In the genomic region with DNA sequence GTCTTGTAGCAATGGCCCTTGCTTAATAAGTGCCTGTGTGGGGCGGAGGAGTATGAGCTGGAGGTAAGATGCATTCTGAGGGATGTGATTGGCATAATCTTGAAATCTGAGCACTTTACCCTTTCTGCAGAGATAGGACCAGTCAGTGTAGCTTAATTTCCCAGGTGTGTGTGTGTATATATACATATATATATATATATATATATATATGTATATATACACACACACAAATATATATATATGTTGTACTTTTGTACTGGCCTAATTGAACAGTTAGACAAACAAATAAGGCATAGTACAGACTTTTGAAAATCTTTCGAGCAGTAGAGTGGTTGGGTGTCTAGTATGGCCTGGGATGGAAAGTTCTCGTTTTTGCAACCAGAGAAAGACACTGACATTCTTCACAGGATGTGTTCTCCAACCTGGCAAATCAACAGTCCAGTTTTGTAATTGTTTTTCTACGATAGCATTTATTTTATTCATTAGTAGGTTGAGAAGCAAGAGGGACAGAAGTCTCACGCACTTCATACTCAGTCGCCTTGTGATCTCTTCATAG, we compare ENCODE assay signal across 10 mouse cellular contexts. TPM values are rescaled to one million over a fixed set of nuclear protein-coding genes. Genes with fewer than 3 reads are reported as not detected.
DNase-seq lines count a peak whose midpoint lies in the region; ATAC-seq and TF ChIP-seq lines count a peak whose summit lies in the region.
"Had no signal": no experiment of that assay in that cellular context is flagged by ENCODE, and none has a peak within 500 bp of the region (broad histone marks: within the 10 kb centered on the region; RNA-seq: fewer than 3 reads in every experiment).

No protein-coding gene starts in this region.

- no peaks in the 10 kb centered on the region for H3K27me3 ChIP-seq in heart, postnatal 0 days (ENCODE audit: control insufficient read depth, insufficient read depth, low read length)
- no peaks in the 10 kb centered on the region; the same call in 1 of the 2 replicates for H3K27me3 ChIP-seq in hindbrain, embryonic 12.5 days
- H3K27me3 ChIP-seq in midbrain, embryonic 11.5 days (ENCODE audit: control insufficient read depth, insufficient read depth, low read length) = no peaks in the 10 kb centered on the region

- 62% methylated on average over 6 of the region's 6 CpGs for WGBS in heart, postnatal 0 days
- 54% methylated on average over 6 of the region's 6 CpGs for WGBS in hindbrain, embryonic 12.5 days
- 59% methylated on average over 6 of the region's 6 CpGs for WGBS in midbrain, embryonic 11.5 days

- peak overlapping the region; percentile 46; the same call in 1 of the 2 replicates for H3K9ac ChIP-seq in heart, postnatal 0 days (replicated peaks; ENCODE audit: low read depth, low read length)
- H3K9ac ChIP-seq in hindbrain, embryonic 12.5 days = peak overlapping the region; percentile 77
- peak overlapping the region; percentile 73 for H3K9ac ChIP-seq in midbrain, embryonic 11.5 days (ENCODE audit: low read length)

- H3K4me2 ChIP-seq in heart, postnatal 0 days (ENCODE audit: low read depth, low read length) = peak overlapping the region; percentile 97
- peak overlapping the region; percentile 93 for H3K4me2 ChIP-seq in hindbrain, embryonic 12.5 days (replicated peaks)
- peak overlapping the region; percentile 93 for H3K4me2 ChIP-seq in midbrain, embryonic 11.5 days

- no peaks in the 10 kb centered on the region for H3K9me3 ChIP-seq in heart, postnatal 0 days (replicated peaks; ENCODE audit: control insufficient read depth, low read length)
- no peaks in the 10 kb centered on the region for H3K9me3 ChIP-seq in hindbrain, embryonic 12.5 days (replicated peaks)
- H3K9me3 ChIP-seq in midbrain, embryonic 11.5 days (ENCODE audit: control insufficient read depth, low read length) = no peaks in the 10 kb centered on the region

- no peak for TF ChIP-seq CTCF in heart, postnatal 0 days (IDR thresholded peaks at IDR 0.05; ENCODE audit: low read depth)

- peak overlapping the region; percentile 65 for H3K4me3 ChIP-seq in heart, postnatal 0 days (ENCODE audit: low read depth, low read length)
- peak overlapping the region; percentile 66 for H3K4me3 ChIP-seq in brown adipose tissue, adult 24 weeks (ENCODE audit: insufficient read depth, low read depth, low read length)
- H3K4me3 ChIP-seq in hindbrain, embryonic 12.5 days = peak overlapping the region; percentile 74
- H3K4me3 ChIP-seq in midbrain, embryonic 11.5 days (ENCODE audit: low read depth, low read length) = peak overlapping the region; percentile 72

- no peak for DNase-seq in heart, postnatal 0 days (ENCODE audit: low spot score)
- DNase-seq in heart, postnatal 25 days (ENCODE audit: low spot score) = no peak
- peak; percentile 89 for DNase-seq in midbrain, embryonic 11.5 days (ENCODE audit: low spot score, missing footprints)
- DNase-seq in urinary bladder, postnatal 25 days (ENCODE audit: low spot score) = no peak
- no peak for DNase-seq in thymus, postnatal 10 days (ENCODE audit: low spot score in 2 of 2)
- DNase-seq in urinary bladder, postnatal 10 days (ENCODE audit: low spot score) = no peak

- H3K27ac ChIP-seq in heart, postnatal 0 days (ENCODE audit: low read depth) = no peak overlapping the region
- H3K27ac ChIP-seq in brown adipose tissue, adult 24 weeks (replicated peaks; ENCODE audit: low read depth, low read length) = no peak overlapping the region
- no peak overlapping the region; the same call in 1 of the 2 replicates for H3K27ac ChIP-seq in hindbrain, embryonic 12.5 days
- no peak overlapping the region for H3K27ac ChIP-seq in midbrain, embryonic 11.5 days (ENCODE audit: low read depth, low read length)

- no peaks in the 10 kb centered on the region for H3K36me3 ChIP-seq in heart, postnatal 0 days (replicated peaks; ENCODE audit: control insufficient read depth, insufficient read depth, low read length)
- H3K36me3 ChIP-seq in hindbrain, embryonic 12.5 days = no peaks in the 10 kb centered on the region
- H3K36me3 ChIP-seq in midbrain, embryonic 11.5 days (ENCODE audit: control insufficient read depth, insufficient read depth, low read length) = peaks cover 2% of the 10 kb centered on the region; the same call in 1 of the 2 replicates

- no peak for TF ChIP-seq EP300 in heart, postnatal 0 days (IDR thresholded peaks at IDR 0.05; ENCODE audit: low read depth)

- no peak for ATAC-seq in heart, postnatal 0 days (ENCODE audit: insufficient read depth, low read depth)
- ATAC-seq in hindbrain, embryonic 12.5 days (ENCODE audit: low FRiP score) = peak; percentile 31
- peak; percentile 34 for ATAC-seq in midbrain, embryonic 11.5 days (ENCODE audit: low FRiP score)
- ATAC-seq: inflammation-experienced regulatory T-cells, adult 6 months had no signal

- intact Hi-C loops in heart, postnatal 25 days (cut with DNase I) = loop anchor here (5.0 kb wide), 1 partner anchor 83 kb away; a partner anchor contains a TSS

- no peaks in the 10 kb centered on the region for H3K4me1 ChIP-seq in heart, postnatal 0 days (ENCODE audit: control insufficient read depth, insufficient read depth)
- H3K4me1 ChIP-seq in brown adipose tissue, adult 24 weeks (ENCODE audit: control insufficient read depth, insufficient read depth, insufficient read length, low read length) = peaks cover 2% of the 10 kb centered on the region; the same call in 1 of the 2 replicates
- peaks cover 12% of the 10 kb centered on the region for H3K4me1 ChIP-seq in hindbrain, embryonic 12.5 days
- H3K4me1 ChIP-seq in midbrain, embryonic 11.5 days (ENCODE audit: control insufficient read depth, insufficient read depth, low read length) = peaks cover 4% of the 10 kb centered on the region; the same call in 1 of the 2 replicates

RNA-seq across cellular contexts. Expression of a gene that starts 0.4 kb away (rescaled TPM):
- 0.95 and 1.2 TPM in 2 replicates for total RNA-seq in heart, postnatal 0 days (2014; rRNA removed; ENCODE audit: low replicate concordance)
- 0.84 and 1.0 TPM in 2 replicates for polyA plus RNA-seq in heart, postnatal 0 days (2015; fragmentation: Nextera tagmentation; extraction: Ambion mirVana)
- total RNA-seq in heart, postnatal 25 days (2021) = under 1 TPM; 0.88 to 0.95 TPM
- 1.5 TPM in 1 of 2 replicates, not detected in the other for polyA plus RNA-seq in brown adipose tissue, adult 24 weeks (2012; ENCODE audit: insufficient read depth, insufficient read length, missing spikeins)
- 9.1 and 11.5 TPM in 2 replicates for polyA plus RNA-seq in hindbrain, embryonic 12.5 days (2016; fragmentation: Nextera tagmentation; extraction: Ambion mirVana)
- 5.3 TPM in 2 replicates for polyA plus RNA-seq in midbrain, embryonic 11.5 days (2014; fragmentation: Nextera tagmentation; extraction: Ambion mirVana)
- total RNA-seq: MEL had no signal
- polyA plus RNA-seq: inflammation-experienced regulatory T-cells, adult 6 months had no signal

RNA-seq across cellular contexts. Expression of a gene that starts 29.9 kb away (rescaled TPM):
- total RNA-seq in heart, postnatal 0 days (2014; rRNA removed; ENCODE audit: low replicate concordance) = 3.1 and 3.6 TPM in 2 replicates
- 0.94 and 1.2 TPM in 2 replicates for polyA plus RNA-seq in heart, postnatal 0 days (2015; fragmentation: Nextera tagmentation; extraction: Ambion mirVana)
- total RNA-seq in heart, postnatal 25 days (2021) = under 1 TPM; 0.39 to 0.45 TPM
- polyA plus RNA-seq in brown adipose tissue, adult 24 weeks (2012; ENCODE audit: insufficient read depth, insufficient read length, missing spikeins) = 0.12 and 0.38 TPM in 2 replicates
- polyA plus RNA-seq in hindbrain, embryonic 12.5 days (2016; fragmentation: Nextera tagmentation; extraction: Ambion mirVana) = 5.7 and 6.3 TPM in 2 replicates
- polyA plus RNA-seq in midbrain, embryonic 11.5 days (2014; fragmentation: Nextera tagmentation; extraction: Ambion mirVana) = 6.3 and 9.0 TPM in 2 replicates
- total RNA-seq: MEL had no signal
